Mouse (Mus musculus) spleen, postnatal 14 days (tissue): Measurements from ENCODE around the gene Gbp8.
A peak's percentile ranks its signal among the peaks of the same experiment; 100 is the strongest.
"Not testable (repeated sequence)": the region's sequence is repeated elsewhere in the genome, so short reads cannot be mapped to it uniquely, and the experiment has no call there.

Experiments used
- DNase-seq, 2 experiments: peaks; one replicate each; pipeline ENCODE4 v3.0.0; 2021 to 2022; ENCODE audit warnings: low spot score in 2 of 2

Gbp8 gene

DNA sequence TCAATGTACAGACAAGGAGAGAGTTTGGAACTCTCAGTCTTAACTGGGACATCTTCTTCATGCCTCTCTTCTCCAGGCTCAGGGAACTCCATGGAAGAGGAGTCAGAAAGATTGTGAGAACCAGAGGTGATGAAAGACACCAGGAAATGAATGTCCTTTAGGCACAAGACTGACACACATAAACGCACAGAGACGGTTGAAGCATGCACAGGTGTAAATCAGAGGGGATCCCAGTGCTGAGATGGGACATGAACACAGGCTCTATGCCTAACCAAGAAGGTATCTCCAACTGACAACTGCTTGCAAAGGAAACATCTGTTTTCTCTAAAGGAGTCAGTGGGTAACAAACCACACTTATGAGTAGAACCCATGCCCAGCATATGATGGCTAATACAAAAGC lies 79.1 kb downstream of the Gbp8 start:
- no peak for DNase-seq

DNA sequence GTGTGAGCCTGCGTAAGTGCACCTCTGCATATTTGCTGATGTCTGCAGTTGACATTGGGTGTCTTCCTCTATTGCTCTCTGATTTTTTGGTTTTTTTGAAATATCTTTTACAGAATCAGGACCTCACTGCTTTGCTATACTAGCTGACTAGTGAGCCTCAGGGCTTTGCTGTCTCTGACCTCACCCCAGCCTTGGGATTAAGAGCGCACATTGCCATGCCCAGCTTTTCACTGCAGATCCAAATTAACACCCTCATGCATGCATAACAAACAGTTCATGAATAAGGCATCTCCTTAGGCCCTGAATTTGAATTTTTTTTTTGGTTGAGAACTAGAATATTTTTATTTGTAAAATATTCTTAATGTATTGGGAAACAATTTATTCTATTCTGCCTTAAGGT lies 84.1 kb downstream of the Gbp8 start:
- no peak for DNase-seq

DNA sequence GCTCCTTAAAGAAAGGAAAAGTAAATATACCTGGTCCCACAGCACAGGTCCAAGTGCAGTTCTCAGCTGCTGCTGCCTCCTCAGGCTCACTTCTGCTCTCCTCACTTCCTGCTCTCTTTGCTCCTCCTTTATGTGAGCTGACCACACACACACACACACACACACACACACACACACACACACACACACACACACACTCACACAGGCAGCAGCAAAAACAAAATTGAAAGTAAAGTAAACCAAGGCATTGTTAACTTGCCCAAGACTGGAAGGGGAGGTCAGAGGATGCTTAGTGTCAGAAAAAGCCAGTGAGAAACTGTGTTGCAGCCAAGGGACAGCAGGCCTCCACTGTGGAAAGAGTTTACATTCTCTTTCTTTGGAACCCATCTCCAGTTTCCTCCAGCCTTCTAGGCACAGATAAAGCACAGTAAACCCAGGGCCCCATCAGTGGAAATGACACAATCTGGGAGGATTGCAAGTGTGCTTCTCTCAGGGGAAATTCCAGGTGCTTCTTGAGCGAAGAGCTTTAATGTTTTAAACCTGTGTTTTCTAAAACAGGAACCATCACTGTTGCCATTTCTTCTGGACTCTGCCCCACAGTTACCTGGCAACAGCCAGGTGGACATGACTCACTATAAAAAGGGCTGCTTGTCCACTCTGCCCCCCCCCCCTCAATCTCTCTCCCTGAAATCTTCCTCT lies 85.7 kb downstream of the Gbp8 start:
- DNase-seq = not testable (repeated sequence)

DNA sequence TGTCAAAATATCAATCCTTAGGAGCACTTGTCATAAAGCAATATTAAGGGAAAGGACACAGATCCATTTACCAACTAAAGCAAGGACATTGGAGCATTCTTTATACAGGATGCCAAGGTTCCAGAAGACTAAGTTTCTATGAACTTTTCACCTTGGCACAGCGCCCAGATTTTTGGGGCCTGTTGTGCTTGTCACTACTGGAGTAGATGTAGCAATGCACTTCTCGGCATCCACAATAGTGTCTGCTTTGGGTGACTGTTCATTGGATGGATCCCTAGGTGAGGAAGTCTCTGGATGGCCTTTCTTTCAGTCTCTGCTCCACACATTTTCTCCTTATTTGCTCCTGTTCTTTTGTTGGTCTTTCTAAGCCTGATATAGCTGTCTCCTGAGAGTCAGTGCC lies 107.0 kb downstream of the Gbp8 start:
- DNase-seq = no peak

- no peak for DNase-seq
Observed at GRCm38 (mm10) chr5:105012551-105012950, 126.8 kb downstream of the Gbp8 start.

GRCm38 (mm10) chr5:105011570-105011969 lies 127.8 kb downstream of the Gbp8 start:
- DNase-seq = no peak

DNA sequence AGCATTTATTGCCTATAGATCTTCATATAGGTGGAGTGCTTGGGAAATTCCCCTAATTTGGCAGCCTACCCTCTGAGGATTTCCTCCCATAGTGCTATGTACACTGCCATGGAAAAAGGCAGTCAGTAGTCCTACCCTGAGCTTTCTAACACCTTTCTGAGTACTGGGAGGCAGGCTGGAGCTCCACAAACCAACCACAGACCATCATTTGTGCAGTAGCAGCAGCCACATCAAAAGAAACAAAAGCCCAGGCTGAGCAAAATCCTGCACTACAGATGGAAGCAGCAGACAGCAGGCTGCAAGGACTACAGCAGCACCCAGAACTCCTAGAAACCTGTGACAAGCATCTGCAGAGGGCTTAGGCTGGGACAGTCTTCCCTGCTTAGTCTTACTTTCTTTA lies 129.0 kb downstream of the Gbp8 start:
- DNase-seq = no peak

DNA sequence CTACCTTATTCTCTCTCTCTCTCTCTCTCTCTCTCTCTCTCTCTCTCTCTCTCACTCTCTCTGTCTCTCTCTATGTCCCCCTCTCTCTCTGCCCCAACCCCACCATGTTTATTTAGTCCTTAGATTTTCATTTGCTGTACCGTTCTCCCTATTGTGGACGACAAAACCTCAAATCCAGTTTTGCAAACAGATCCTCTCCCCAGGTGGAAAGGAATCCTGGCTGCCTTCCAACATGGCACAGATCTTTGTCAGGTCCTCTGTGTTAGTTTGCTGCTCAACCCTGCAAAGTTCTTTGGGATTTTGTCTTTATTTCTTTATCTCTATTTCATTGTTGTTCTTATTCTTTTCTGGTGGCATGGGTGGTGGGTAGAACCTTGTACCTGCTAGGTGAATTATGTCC lies 149.9 kb downstream of the Gbp8 start:
- no peak for DNase-seq

GRCm38 (mm10) chr5:104988000-104988399 lies 151.3 kb downstream of the Gbp8 start:
- DNase-seq = no peak

DNA sequence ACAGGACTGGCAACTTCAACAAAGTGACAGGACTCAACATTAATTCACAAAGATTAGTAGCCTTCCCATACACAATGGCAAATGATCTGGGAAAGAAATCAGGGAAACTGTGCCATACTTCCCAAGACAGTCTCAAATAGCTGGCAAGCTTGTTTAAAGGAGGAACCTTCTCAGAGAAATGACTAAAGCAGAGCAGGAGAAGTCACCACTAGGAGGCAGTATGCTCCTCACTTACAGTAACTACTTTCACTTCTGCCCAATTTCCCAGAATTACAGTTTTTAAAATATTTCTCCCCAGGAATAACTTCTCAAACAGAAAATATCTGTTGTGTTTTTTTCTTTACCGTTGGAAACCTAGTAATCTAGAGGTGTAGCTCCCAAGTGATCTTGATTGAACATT lies 152.6 kb downstream of the Gbp8 start:
- DNase-seq = peak in 1 of 2 experiments; percentile 18

DNA sequence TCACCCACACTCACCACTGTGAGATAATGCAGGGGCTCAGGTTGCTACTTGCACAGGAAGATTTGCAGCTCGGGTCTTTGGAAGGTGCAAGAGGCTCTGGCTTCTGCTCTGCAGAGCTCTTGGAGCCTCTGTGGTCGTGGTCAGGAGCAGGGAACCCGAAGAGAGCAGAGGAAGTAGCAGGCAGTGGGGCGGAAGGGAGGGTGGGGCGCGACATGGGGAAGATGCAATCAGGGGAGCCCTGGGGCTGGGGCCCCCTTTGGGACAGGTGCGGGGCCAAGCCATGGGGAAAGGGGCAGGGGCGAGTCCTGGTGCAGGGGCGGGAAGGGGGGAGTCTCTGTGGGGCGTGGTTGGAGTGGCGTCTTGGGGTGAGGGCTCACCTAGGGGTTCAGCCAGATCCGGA lies 156.8 kb downstream of the Gbp8 start, which contains the start of gene Abcg3:
Abcg3 (minus strand) TSS at position 184 of the 400 bp plus-strand sequence.
- DNase-seq = peak; percentile 12

DNA sequence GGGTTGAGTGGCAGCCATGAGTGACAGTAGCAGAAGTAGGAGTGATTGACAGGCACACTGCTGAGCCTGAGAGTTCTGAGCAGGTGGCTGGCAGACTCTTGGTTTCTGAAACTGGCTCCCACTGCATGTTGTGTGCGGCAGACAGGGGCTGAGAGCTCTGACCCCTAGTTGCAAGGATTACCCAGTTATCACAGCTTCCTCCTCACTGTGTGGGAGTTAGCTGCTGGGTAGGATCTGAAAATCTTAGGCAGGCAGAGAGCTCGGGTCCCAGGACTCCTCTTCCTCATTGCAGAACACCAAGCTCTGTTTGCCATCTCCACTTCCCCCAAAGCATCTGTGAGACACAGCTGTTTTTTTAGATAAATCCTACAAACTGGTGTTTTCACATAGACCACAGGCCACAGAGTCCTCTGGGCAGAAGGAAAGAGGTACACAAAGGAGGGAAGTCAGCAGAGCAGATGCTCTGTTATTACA lies 160.3 kb downstream of the Gbp8 start:
- DNase-seq = no peak
